Mouse (Mus musculus): ENCODE results near the gene Tigd4.

GRCm38 (mm10) chr3:84646007-84646290 lies 52.6 kb downstream of the Tigd4 start:
- TF ChIP-seq POLR2A (IDR thresholded peaks at IDR 0.05; ENCODE audit: insufficient read depth, low read length): no peak
- TF ChIP-seq CTCF (IDR thresholded peaks at IDR 0.05; ENCODE audit: low read depth, low read length): no peak
- TF ChIP-seq EP300 (IDR thresholded peaks at IDR 0.05; ENCODE audit: insufficient read depth, low read depth, low read length): no peak

Data from ES-Bruce4 (cell line).